Mouse (Mus musculus): ENCODE measurements around the gene Kat2a.

DNA sequence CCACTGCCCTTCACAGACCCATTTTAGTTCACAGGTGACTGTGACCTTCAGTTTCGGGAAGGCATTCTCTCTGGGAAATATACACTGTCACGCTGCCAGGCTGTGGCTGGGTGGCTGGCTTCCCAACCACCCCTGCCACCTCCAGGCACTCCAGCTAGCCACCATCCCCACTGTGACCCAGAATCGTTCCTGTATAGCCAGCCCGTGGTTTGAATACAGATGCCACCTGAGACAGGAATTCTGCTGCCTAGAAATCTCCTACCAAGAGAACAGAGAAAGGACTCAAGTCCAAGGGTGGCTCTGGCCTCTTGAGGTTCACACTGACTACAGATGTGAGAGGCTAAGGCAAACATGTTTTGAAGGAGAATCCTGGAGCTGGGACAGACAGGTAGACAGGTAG, 6.6 kb upstream of the Kat2a start:
- TF ChIP-seq CTCF (IDR thresholded peaks at IDR 0.05; ENCODE audit: low read depth) (no peak), EP300 (IDR thresholded peaks at IDR 0.05; ENCODE audit: low read depth) (no peak)

Data from liver, embryonic 14.5 days (tissue).